Mouse (Mus musculus) limb, embryonic 10.5 days (tissue): ENCODE results near the gene Kdsr. TPM values are rescaled to one million over a fixed set of nuclear protein-coding genes. Genes with fewer than 3 reads are reported as not detected.

Experiments
- DNase-seq: peaks from one replicate; pipeline ENCODE4 v3.0.0-alpha.2; 2017; ENCODE audit warnings: low spot score
- H3K27ac ChIP-seq: fragments of 300-500 bp; sonication (generic); 2 replicates; pipeline ENCODE4 v1.5.1; 2016; ENCODE audit warnings: mild to moderate bottlenecking
- H3K27me3 ChIP-seq: fragments of 300-500 bp; sonication (generic); 2 replicates; pipeline ENCODE4 v1.6.1; 2016; ENCODE audit warnings: low read depth, mild to moderate bottlenecking; ENCODE audit not compliant: poor library complexity, severe bottlenecking
- H3K36me3 ChIP-seq: fragments of 300-500 bp; sonication (generic); 2 replicates; pipeline ENCODE4 v1.6.1; 2016; ENCODE audit warnings: mild to moderate bottlenecking, moderate library complexity
- H3K4me1 ChIP-seq: fragments of 300-500 bp; sonication (generic); 2 replicates; pipeline ENCODE4 v1.6.1; 2016
- H3K4me3 ChIP-seq: fragments of 300-500 bp; sonication (generic); 2 replicates; pipeline ENCODE4 v1.5.1; 2016; ENCODE audit warnings: mild to moderate bottlenecking, moderate library complexity
- H3K9me3 ChIP-seq: fragments of 300-500 bp; sonication (generic); replicated peaks from 2 replicates; pipeline ENCODE4 v1.6.1; 2016; ENCODE audit warnings: mild to moderate bottlenecking
- WGBS: fragments of 180-500 bp; shearing (Covaris S2); methylation state at CpG from one replicate; pipeline ENCODE4 v1.1.7; 2016; 5-methylcytosine and 5-hydroxymethylcytosine counted together
- polyA plus RNA-seq: library from polyadenylated mRNA; unstranded; fragments of >200 nt; fragmentation: Nextera tagmentation; extraction: Ambion mirVana; gene quantifications from 2 replicates; pipeline ENCODE4 v1.2.1, GENCODE M21; 2016

The Kdsr gene
- polyA plus RNA-seq, 1 experiment from 2014 or later = 10.2 TPM

DNA sequence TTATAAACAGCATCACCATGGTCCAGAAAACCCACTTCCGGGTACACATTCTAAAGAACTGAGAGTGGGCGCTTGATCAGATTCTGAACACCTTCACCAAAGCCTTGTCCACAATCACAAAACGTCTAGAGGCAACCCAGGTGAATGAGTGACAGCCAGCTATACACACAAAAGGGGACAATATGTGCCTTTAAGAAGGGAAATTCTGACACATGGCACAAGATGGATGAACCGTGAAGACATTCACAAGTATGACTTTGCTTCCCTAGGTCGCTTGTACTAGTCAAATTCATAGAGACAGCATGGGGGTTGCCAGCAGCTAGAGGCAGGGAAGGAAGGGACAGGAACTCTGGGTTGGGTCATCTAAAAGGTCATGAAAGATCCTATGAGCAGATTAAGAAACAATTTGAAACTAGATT lies 81.5 kb downstream of the Kdsr start:
- no peaks in the 10 kb centered on the region; the same call in 1 of the 2 replicates for H3K36me3 ChIP-seq
- 85% methylated on average over 5 of the region's 5 CpGs for WGBS

More for the DNA sequence above, 81.5 kb downstream of the Kdsr start:
- H3K27me3 ChIP-seq = no peaks in the 10 kb centered on the region
- no peaks in the 10 kb centered on the region for H3K9me3 ChIP-seq
- H3K27ac ChIP-seq = no peak overlapping the region
- H3K4me3 ChIP-seq = no peak overlapping the region
- H3K4me1 ChIP-seq = no peaks in the 10 kb centered on the region
- no peak for DNase-seq

Other genes with a start within 250 kb of the Kdsr start
- gene Bcl2, start 45.5 kb downstream of the Kdsr start, polyA plus RNA-seq = 8.9 and 11.7 TPM in 2 replicates
- gene Vps4b, start 37.0 kb upstream of the Kdsr start, polyA plus RNA-seq = 65.9 and 71.2 TPM in 2 replicates
- 0.13 TPM in 1 of 2 replicates, not detected in the other for gene Serpinb5, start 101.4 kb upstream of the Kdsr start, polyA plus RNA-seq
- gene Serpinb12, start 174.7 kb upstream of the Kdsr start, polyA plus RNA-seq = not detected in 2 replicates
- gene Serpinb13, start 221.3 kb upstream of the Kdsr start, polyA plus RNA-seq = not detected in 2 replicates